In the genomic region with DNA sequence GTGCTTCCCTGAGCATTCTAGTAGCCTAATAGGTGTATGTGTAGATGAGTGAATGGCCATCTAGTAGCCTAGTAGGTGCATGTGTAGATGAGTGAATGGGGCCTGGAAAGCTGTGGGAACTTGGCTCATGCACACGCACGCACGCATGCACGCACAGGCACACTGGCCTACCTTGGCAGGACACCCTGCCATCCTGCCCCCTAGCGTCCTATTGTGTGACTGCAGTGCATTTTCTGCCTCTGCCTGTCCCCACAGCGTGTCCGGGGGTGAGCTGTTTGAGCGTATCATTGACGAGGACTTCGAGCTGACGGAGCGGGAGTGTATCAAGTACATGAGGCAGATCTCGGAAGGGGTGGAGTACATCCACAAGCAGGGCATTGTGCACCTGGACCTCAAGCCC, we compare ENCODE assay signal across 10 mouse cellular contexts. TPM values are rescaled to one million over a fixed set of nuclear protein-coding genes. Genes with fewer than 3 reads are reported as not detected.
DNase-seq lines count a peak whose midpoint lies in the region; ATAC-seq and TF ChIP-seq lines count a peak whose summit lies in the region.
"Had no signal": no experiment of that assay in that cellular context is flagged by ENCODE, and none has a peak within 500 bp of the region (broad histone marks: within the 10 kb centered on the region; RNA-seq: fewer than 3 reads in every experiment).

No protein-coding gene starts in this region.

- no peaks in the 10 kb centered on the region for H3K4me1 ChIP-seq in lung, postnatal 0 days (ENCODE audit: insufficient read depth, low read depth, low read length)
- H3K4me1 ChIP-seq: hindbrain, embryonic 15.5 days had no signal

- intact Hi-C loops in heart, postnatal 14 days (cut with DNase I): loop anchor here (10.0 kb wide), 1 partner anchor 312 kb away; no protein-coding TSS in a partner anchor

- peak; percentile 48 for DNase-seq in heart, postnatal 4 days
- no peak for DNase-seq in heart, postnatal 14 days
- peak; percentile 7 for DNase-seq in lung, postnatal 0 days (ENCODE audit: low spot score)
- DNase-seq in lung, adult 18-20 months: no peak
- peak; percentile 26 for DNase-seq in ES-CJ7 (ENCODE audit: low read depth, low spot score)
- DNase-seq in right cerebral cortex, adult 2 months (ENCODE audit: low spot score in 2 of 2): no peak
- DNase-seq: cerebellum, adult 18-20 months had no signal

- H3K36me3 ChIP-seq in lung, postnatal 0 days (ENCODE audit: insufficient read depth, low read length): peaks cover 18% of the 10 kb centered on the region
- H3K36me3 ChIP-seq: hindbrain, embryonic 15.5 days had no signal

- no peaks in the 10 kb centered on the region for H3K9me3 ChIP-seq in lung, postnatal 0 days (ENCODE audit: low read length)
- H3K9me3 ChIP-seq: hindbrain, embryonic 15.5 days; stomach, embryonic 15.5 days had no signal

- H3K27ac ChIP-seq in lung, postnatal 0 days (ENCODE audit: low read length): no peak overlapping the region
- H3K27ac ChIP-seq: hindbrain, embryonic 15.5 days; stomach, embryonic 15.5 days had no signal

- no peak overlapping the region for H3K9ac ChIP-seq in lung, postnatal 0 days (replicated peaks; ENCODE audit: low read depth)
- H3K9ac ChIP-seq: hindbrain, embryonic 15.5 days; stomach, embryonic 15.5 days had no signal

- H3K27me3 ChIP-seq in lung, postnatal 0 days (replicated peaks; ENCODE audit: insufficient read depth, low read length): no peaks in the 10 kb centered on the region
- H3K27me3 ChIP-seq: hindbrain, embryonic 15.5 days; stomach, embryonic 15.5 days had no signal

- H3K4me3 ChIP-seq in lung, postnatal 0 days (ENCODE audit: low read depth, low read length): no peak overlapping the region
- H3K4me3 ChIP-seq: hindbrain, embryonic 15.5 days; stomach, embryonic 15.5 days had no signal

- H3K4me2 ChIP-seq in lung, postnatal 0 days (replicated peaks; ENCODE audit: low read depth, low read length): no peak overlapping the region
- H3K4me2 ChIP-seq: hindbrain, embryonic 15.5 days; stomach, embryonic 15.5 days had no signal

- TF ChIP-seq EP300 in lung, postnatal 0 days (IDR thresholded peaks at IDR 0.05): no peak

- 74% methylated on average over 13 of the region's 13 CpGs for WGBS in lung, postnatal 0 days

- TF ChIP-seq CTCF in lung, postnatal 0 days (IDR thresholded peaks at IDR 0.05): peak; percentile 77

- no peak for ATAC-seq in lung, postnatal 0 days
- ATAC-seq in megakaryocyte-erythroid progenitor cell, adult 5-6 weeks (replicated peaks; ENCODE audit: low FRiP score, low TSS enrichment, poor library complexity, severe bottlenecking): peak; percentile 55; the same call in 1 of the 2 replicates

RNA-seq across cellular contexts. Expression of a gene that starts 45.6 kb away (rescaled TPM):
- total RNA-seq in heart, postnatal 4 days (2021): 10 to 100 TPM; 10.7 to 13.7 TPM
- total RNA-seq in heart, postnatal 14 days (2021): 1 to 10 TPM; 8.3 to 8.5 TPM
- 60.8 and 67.1 TPM in 2 replicates for polyA plus RNA-seq in lung, postnatal 0 days (2015; fragmentation: Nextera tagmentation; extraction: Ambion mirVana)
- 16.3 and 34.3 TPM in 2 replicates for total RNA-seq in megakaryocyte-erythroid progenitor cell, adult 5-6 weeks (2014; fragmentation: Nextera tagmentation)
- 6.4 and 8.9 TPM in 2 replicates for total RNA-seq in megakaryocyte-erythroid progenitor cell, adult 5-6 weeks (2017)

Comparison
In these comparisons a context has a peak if more than half of its experiments do, and no peak if none do; other contexts are left out.
1. DNase-seq: peak in heart, postnatal 4 days (single experiment), lung, postnatal 0 days (single experiment) and ES-CJ7 (single experiment); none in heart, postnatal 14 days (0 of 2), lung, adult 18-20 months (0 of 2) and right cerebral cortex, adult 2 months (0 of 2).